Mouse (Mus musculus) layer of hippocampus, adult 2 months (tissue): ENCODE measurements around the gene Rab31. TPM values are rescaled to one million over a fixed set of nuclear protein-coding genes. Genes with fewer than 3 reads are reported as not detected.

ENCODE experiments used
- DNase-seq, 2 experiments: peaks; one replicate each; pipeline ENCODE4 v3.0.0; 2022; ENCODE audit warnings: low spot score in 2 of 2
- H3K27ac ChIP-seq: fragments of 200-600 bp; 2 replicates; pipeline ENCODE4 v1.8.1; 2022
- H3K4me3 ChIP-seq: fragments of 200-600 bp; 2 replicates; pipeline ENCODE4 v1.8.1; 2022; ENCODE audit warnings: mild to moderate bottlenecking
- CTCF ChIP-seq: fragments of 200-600 bp; conservative IDR thresholded peaks from 2 replicates; pipeline ENCODE4 v1.8.1; 2022; ENCODE audit warnings: antibody characterized with exemption, mild to moderate bottlenecking, moderate library complexity
- total RNA-seq, 2 experiments: library from RNA; stranded (reverse); gene quantifications; 2 replicates each; pipeline ENCODE4 v1.2.3; 2021

Rab31 gene
- total RNA-seq, 2 experiments from 2014 or later = 46.9 TPM

- Histone ChIP-seq H3K27ac (peak overlapping the region; percentile 80), H3K4me3 (no peak overlapping the region)
- peak in 1 of 2 experiments; percentile 4 for DNase-seq
- TF ChIP-seq CTCF = no peak
Observed at GRCm38 (mm10) chr17:65742245-65742905, 30.2 kb downstream of the Rab31 start.

- Histone ChIP-seq H3K27ac (peak overlapping the region; percentile 80; the same call in 1 of the 2 replicates), H3K4me3 (no peak overlapping the region)
- no peak for DNase-seq
- no peak for TF ChIP-seq CTCF
Observed at GRCm38 (mm10) chr17:65741565-65741964, 31.0 kb downstream of the Rab31 start.

GRCm38 (mm10) chr17:65739874-65740725 lies 32.5 kb downstream of the Rab31 start:
- H3K4me3 ChIP-seq = no peak overlapping the region
- no peak for DNase-seq
- TF ChIP-seq CTCF = no peak
- H3K27ac ChIP-seq = peak overlapping the region; percentile 25; the same call in 1 of the 2 replicates

GRCm38 (mm10) chr17:65737622-65738021 lies 34.9 kb downstream of the Rab31 start:
- TF ChIP-seq CTCF = no peak
- Histone ChIP-seq H3K4me3 (no peak overlapping the region), H3K27ac (0 out of 2 replicates have a peak overlapping the region, but pooled peaks have one; percentile 33)
- DNase-seq = no peak

- H3K4me3 ChIP-seq = no peak overlapping the region
- no peak for DNase-seq
- no peak overlapping the region for H3K27ac ChIP-seq
- TF ChIP-seq CTCF = no peak
Observed at GRCm38 (mm10) chr17:65737175-65737574, 35.4 kb downstream of the Rab31 start.

GRCm38 (mm10) chr17:65735088-65735487 lies 37.5 kb downstream of the Rab31 start:
- Histone ChIP-seq H3K27ac (no peak overlapping the region), H3K4me3 (no peak overlapping the region)
- no peak for TF ChIP-seq CTCF
- DNase-seq = no peak

- H3K4me3 ChIP-seq = no peak overlapping the region
- DNase-seq = no peak
- H3K27ac ChIP-seq = peak overlapping the region; percentile 37
- TF ChIP-seq CTCF = no peak
Observed at GRCm38 (mm10) chr17:65732666-65733065, 39.9 kb downstream of the Rab31 start.

- no peak for TF ChIP-seq CTCF
- Histone ChIP-seq H3K27ac (no peak overlapping the region), H3K4me3 (no peak overlapping the region)
- no peak for DNase-seq
Observed at GRCm38 (mm10) chr17:65731710-65732109, 40.8 kb downstream of the Rab31 start.

- no peak overlapping the region for H3K4me3 ChIP-seq
- DNase-seq = no peak
- TF ChIP-seq CTCF = no peak
- H3K27ac ChIP-seq = peak overlapping the region; percentile 12; the same call in 1 of the 2 replicates
Observed at GRCm38 (mm10) chr17:65729945-65730741, 42.4 kb downstream of the Rab31 start.

- TF ChIP-seq CTCF = no peak
- no peak for DNase-seq
- Histone ChIP-seq H3K27ac (peak overlapping the region; percentile 77), H3K4me3 (no peak overlapping the region)
Observed at GRCm38 (mm10) chr17:65726755-65727154, 45.8 kb downstream of the Rab31 start.

GRCm38 (mm10) chr17:65726274-65726673 lies 46.3 kb downstream of the Rab31 start:
- peak overlapping the region; percentile 77 for H3K27ac ChIP-seq
- TF ChIP-seq CTCF = peak; percentile 65
- no peak overlapping the region for H3K4me3 ChIP-seq
- no peak for DNase-seq

GRCm38 (mm10) chr17:65725814-65726213 lies 46.7 kb downstream of the Rab31 start:
- Histone ChIP-seq H3K27ac (no peak overlapping the region), H3K4me3 (no peak overlapping the region)
- TF ChIP-seq CTCF = no peak
- DNase-seq = no peak

GRCm38 (mm10) chr17:65725381-65725780 lies 47.2 kb downstream of the Rab31 start:
- Histone ChIP-seq H3K27ac (no peak overlapping the region), H3K4me3 (no peak overlapping the region)
- no peak for DNase-seq
- no peak for TF ChIP-seq CTCF
